Mouse (Mus musculus): ENCODE measurements around the gene Mboat7.
"Not testable (repeated sequence)": the region's sequence is repeated elsewhere in the genome, so short reads cannot be mapped to it uniquely, and the experiment has no call there.

Mboat7 gene

GRCm38 (mm10) chr7:3692987-3693808 is at the start of gene Mboat7:
Gene Mboat7 (minus strand): TSS chr7:3693523.
- DNase-seq (ENCODE audit: low spot score in 2 of 2), result peak; percentile 96

DNA sequence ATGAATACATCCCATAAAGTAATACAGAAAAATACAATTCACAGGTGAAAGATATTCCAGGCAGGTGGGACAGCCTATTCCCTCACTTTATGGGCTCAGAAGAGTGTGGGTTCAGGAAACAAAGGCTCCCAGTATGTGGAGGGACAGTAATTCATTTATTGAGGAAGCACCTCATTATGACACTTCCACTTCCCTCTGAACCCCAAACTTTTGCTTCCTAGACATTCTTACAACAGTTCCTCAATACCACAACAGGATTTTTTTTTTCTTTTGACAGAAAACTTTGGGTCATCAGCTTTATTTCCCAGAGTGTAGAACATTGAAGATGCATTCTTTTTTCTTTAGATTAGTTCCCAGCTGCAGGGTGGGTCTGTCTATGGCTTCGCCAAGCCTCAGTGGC is 39.4 kb upstream of the Mboat7 start:
- not testable (repeated sequence) for DNase-seq (ENCODE audit: low spot score in 2 of 2)

GRCm38 (mm10) chr7:3725459-3725858 is 32.1 kb upstream of the Mboat7 start:
- not testable (repeated sequence) for DNase-seq (ENCODE audit: low spot score in 2 of 2)

DNA sequence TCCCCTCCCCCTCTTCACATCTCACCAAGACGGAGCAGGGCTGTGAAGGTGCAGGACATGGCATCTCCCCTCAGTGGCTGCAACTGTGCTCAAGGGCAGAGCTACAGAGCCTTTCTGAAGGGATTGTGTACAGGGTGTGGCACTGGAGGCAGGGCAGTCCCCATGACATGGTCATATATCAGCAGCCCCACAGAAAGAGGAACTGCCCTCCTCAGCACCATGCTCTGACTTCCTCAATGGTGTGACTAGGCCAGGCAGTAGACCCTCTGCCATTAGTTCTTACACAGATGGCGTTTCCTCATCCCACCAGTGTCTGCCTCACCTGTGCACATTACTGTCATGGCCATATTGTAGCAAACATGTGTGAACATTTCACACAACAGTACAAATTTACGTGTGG is 26.9 kb upstream of the Mboat7 start, which contains the start of gene Pirb:
TSS of gene Pirb (minus strand) at position 124 of the 400 bp plus-strand sequence.
- not testable (repeated sequence) for DNase-seq (ENCODE audit: low spot score in 2 of 2)

DNA sequence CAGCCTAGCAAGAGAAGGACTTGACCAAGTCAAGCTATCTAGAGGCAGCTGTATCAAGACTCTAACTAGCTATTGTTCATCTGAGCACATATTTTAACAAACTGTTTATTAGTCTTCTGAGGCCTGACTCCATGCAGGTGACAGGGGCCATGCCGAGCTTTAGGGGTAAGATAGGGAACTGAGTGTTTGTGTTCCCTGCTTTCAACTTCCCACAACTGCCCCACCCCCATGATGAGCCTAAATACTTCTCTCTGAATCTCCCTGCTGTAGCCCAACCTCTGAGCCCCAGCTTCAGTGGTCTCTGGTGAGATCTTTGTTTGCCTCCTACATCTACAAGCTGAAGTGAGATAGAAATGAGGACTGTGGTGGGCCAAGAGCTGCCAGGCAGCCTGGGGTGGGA is 21.9 kb upstream of the Mboat7 start:
- DNase-seq (ENCODE audit: low spot score in 2 of 2), result no peak

GRCm38 (mm10) chr7:3712264-3712942 is 19.1 kb upstream of the Mboat7 start:
- DNase-seq (ENCODE audit: low spot score in 2 of 2), result no peak

- no peak for DNase-seq (ENCODE audit: low spot score in 2 of 2)
Measured at GRCm38 (mm10) chr7:3709000-3709399, 15.7 kb upstream of the Mboat7 start.

- not testable (repeated sequence) for DNase-seq (ENCODE audit: low spot score in 2 of 2)
Measured at GRCm38 (mm10) chr7:3708447-3708980, 15.2 kb upstream of the Mboat7 start.

GRCm38 (mm10) chr7:3707568-3708413 is 14.5 kb upstream of the Mboat7 start:
- no peak for DNase-seq (ENCODE audit: low spot score in 2 of 2)

DNA sequence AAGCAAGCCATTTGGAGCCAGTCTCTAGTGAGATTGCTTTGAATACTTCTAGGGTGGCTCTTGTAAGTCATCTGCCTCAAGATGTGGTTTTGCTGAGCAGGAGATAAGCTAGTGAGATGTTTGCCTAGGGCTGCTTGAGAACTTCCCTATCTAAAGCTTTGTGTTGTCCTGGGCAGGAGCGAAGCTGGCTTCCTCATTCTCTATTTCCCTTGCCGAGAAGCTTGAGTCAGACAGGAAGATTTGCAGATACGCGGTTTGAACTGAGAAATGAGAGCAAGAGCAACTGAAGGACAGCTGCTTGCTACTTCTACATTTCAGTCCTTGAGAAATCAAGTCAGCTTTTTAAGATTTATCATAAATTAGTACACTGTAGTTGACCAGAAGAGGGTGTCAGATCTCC is 13.7 kb upstream of the Mboat7 start:
- no peak for DNase-seq (ENCODE audit: low spot score in 2 of 2)

DNA sequence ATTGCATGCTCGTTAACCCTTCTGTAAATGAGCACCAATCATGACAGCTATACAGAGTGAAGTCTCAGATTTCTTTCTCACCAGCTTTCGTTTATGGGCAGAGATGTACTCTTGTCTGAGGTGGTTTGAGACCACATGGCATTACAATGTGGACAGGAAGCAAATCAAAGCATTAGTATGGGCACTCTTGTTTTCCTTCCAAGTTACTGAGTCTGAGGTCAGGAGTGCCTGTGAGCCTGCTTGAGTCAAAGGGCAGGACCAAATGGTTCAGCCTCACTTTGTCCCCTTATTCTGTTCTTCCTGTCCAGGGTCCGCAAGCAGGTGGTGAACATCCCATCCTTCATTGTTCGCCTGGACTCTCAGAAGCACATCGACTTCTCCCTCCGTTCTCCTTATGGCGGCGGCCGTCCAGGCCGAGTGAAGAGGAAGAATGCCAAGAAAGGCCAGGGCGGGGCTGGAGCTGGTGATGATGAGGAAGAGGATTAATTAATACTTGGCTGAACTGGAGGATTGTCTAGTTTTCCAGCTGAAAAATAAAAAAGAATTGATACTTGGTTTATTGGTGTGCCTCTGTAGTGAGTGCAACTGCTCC is 13.1 kb upstream of the Mboat7 start:
- no peak for DNase-seq (ENCODE audit: low spot score in 2 of 2)

GRCm38 (mm10) chr7:3705911-3706310 is 12.6 kb upstream of the Mboat7 start:
- no peak for DNase-seq (ENCODE audit: low spot score in 2 of 2)

GRCm38 (mm10) chr7:3705461-3705860 is 12.1 kb upstream of the Mboat7 start:
- not testable (repeated sequence) for DNase-seq (ENCODE audit: low spot score in 2 of 2)

DNA sequence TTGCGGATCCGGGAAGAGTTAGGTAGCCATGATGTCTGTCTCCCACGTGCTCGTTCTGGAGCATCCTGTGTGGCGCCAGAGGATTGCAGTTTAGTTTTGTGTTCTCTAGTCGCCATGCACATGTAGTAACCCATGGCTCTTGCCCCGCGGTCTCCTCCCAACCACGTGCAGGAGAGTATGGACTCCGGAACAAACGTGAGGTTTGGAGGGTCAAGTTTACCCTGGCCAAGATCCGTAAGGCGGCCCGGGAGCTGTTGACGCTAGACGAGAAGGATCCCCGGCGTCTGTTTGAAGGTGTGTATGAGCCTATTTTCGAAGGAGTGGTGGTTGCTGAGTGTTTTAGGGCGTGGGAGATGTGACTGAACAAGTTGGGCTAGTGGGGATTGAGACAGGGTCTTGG is 11.2 kb upstream of the Mboat7 start:
- no peak for DNase-seq (ENCODE audit: low spot score in 2 of 2)

GRCm38 (mm10) chr7:3703879-3704441 is 10.6 kb upstream of the Mboat7 start, which contains the start of gene Rps9:
Gene Rps9 (plus strand): TSS chr7:3703993.
- DNase-seq (ENCODE audit: low spot score in 2 of 2), result peak; percentile 97

GRCm38 (mm10) chr7:3703148-3703878 is 10.0 kb upstream of the Mboat7 start:
- DNase-seq (ENCODE audit: low spot score in 2 of 2), result no peak

DNA sequence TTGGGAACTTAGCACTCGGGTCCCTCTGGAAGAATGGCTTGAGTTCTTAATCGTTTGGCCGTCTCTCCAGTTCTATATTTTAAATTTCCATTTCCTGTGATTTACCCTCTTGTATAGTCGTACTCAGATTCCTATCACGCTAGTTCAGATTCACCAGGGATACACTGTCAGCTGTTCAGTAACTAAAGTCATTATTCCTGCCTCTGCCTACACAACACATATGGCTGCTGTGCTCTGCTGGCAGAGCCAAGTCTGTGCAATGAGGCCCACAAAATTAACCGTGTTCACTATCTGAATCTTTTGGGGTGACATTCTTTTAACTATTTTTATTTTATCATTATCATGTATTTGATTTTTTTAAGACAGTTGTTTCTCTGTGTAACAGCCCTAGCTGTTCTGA is 5.1 kb upstream of the Mboat7 start:
- DNase-seq (ENCODE audit: low spot score in 2 of 2), result no peak

DNA sequence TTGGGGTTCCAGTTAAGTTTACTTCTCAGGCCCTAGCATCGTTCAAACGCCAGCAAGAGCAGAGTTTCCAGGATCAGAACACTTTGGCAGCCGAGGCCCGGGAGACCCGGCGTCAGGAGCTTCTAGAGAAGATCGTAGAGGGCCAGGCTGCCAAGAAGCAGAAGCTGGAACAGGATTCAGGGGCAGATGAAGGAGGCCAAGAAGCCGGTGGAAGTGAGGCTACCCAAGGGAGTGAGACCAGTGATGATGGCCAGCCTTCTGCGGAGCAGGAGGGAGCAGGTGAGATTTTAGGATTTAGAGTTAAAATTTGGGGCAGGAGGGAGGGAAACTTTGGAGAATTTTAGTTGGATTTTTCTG is 1.6 kb upstream of the Mboat7 start:
- not testable (repeated sequence) for DNase-seq (ENCODE audit: low spot score in 2 of 2)

GRCm38 (mm10) chr7:3694076-3694948 is 989 bp upstream of the Mboat7 start:
- DNase-seq (ENCODE audit: low spot score in 2 of 2), result peak in 1 of 2 experiments; percentile 47

DNA sequence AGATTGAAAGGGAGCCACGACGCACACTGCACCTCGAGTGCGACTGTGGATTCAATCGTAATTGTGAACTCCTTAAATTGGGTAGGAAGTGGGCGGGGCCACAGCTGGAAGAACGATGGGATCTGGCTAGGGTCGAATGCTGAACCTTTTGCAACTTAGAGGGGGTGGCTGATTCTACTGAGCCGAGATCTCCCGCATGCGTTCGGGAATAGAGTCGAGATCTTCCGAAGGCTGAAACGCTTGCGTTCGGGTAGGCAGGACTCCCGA is 419 bp upstream of the Mboat7 start:
- DNase-seq (ENCODE audit: low spot score in 2 of 2), result no peak
